Mouse (Mus musculus) lung, postnatal 4 days (tissue): ENCODE results near the gene Npff.

Experiments used
- DNase-seq, 2 experiments: peaks; one replicate each; pipeline ENCODE4 v3.0.0; 2021

The Npff gene

DNA sequence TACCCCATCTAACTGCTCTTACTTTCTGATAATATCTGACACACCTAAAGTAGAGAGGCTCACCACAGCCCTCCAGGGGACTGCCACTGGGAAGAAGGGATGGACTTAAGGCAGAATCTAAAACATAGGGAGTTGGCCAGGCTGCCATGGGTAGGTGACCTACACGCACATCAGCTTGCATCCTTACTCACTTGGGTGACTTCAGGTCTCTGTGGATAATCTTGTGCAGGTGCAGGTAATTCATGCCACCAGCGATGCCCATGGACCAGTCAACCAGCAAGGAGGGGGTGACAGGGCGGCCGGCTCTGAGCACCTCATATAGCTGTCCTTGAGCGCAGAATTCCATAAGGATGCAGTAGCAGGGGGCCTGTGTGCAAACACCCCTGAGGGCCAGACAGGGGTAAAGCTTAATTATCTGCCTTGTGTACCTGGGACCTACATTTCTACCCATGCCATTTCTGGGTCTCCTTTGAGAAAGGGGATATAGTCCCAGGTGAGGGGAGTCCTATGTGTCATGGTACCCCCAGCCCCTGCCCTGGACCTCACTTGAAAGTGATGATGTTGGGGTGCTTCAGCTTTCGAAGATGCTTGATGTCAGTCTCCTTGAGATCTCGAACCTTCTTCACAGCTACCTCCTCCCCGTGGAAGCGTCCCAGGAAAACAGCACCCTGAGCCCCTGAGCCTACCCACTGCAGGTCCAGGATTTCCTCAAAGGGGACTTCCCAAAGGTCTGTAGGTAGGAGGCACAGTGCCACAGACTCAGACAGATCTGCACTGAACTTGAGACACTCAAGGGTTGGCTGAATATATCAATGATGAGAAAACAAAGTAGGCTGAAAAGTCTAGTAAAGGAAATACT lies 20.6 kb downstream of the Npff start:
- DNase-seq: no peak

DNA sequence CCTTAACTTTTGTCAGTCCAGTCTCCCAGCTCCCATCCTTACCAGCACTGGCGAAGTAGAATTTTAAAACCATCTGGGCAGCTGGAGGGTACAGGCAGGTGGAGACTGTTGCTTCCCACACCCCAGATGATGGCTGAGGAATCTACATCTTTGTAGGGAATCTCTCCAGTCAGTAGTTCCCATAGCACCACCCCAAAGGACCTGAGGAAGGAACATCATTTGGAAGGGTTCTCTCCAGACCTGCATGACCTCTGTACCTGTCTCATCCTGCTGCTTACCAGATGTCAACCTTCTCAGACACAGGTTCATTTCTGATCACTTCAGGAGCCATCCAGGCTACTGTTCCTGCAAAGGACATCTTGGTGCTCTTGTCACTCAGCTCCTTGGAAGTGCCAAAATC lies 21.3 kb downstream of the Npff start, which contains the start of gene Gm10337:
Gene Gm10337 (plus strand): TSS at position 276 of the 400 bp plus-strand sequence.
- DNase-seq: no peak

DNA sequence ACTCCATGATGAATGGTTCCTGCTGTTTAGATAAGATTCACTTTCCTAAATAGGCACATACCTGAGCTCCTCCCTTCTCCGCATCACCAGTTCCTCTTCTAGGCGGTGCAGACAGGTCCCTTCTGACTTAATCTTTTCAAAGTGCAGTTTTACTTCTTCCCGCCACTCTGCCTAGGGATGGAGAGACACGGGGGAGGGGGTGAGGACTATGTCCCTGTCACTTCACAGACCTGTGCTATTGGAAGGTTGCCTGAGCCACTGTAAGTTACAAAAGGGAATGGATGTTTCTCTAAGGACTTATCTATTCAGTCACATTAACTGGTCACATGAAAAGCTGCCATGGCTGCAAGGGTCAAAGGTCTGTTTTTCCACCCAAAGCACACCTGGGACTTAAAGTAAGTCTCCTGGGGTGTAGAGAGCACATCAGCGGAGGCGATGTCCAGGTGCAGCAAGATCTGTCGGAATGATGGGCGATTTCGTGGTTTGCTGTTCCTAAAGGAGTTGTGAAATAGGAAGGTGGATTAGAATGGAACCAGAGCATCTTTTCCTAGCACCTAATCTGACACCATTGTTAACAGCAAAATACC lies 22.4 kb downstream of the Npff start:
- no peak for DNase-seq

- no peak for DNase-seq
These were observed 23.5 kb downstream of the Npff start for GRCm38 (mm10) chr15:102501084-102501814.

DNA sequence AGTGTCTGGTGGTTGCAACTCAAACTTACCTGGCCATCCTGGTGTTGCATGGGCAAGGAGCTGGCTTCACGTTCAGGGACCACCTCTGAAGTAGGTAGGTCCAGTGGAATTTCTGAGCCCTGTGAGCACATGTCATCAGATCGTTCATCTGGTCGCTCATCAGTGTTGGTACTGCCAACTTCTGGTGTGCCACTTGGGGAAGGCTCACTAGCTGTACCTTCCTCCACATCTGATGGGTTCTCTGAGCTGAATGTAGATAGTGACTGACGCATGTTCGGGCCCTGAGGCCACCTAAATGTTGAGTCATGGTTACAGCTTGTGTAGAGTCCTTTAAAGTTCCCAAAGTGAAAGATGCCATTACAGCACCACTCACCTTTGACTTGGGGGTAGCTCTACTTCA lies 24.3 kb downstream of the Npff start:
- no peak for DNase-seq

DNA sequence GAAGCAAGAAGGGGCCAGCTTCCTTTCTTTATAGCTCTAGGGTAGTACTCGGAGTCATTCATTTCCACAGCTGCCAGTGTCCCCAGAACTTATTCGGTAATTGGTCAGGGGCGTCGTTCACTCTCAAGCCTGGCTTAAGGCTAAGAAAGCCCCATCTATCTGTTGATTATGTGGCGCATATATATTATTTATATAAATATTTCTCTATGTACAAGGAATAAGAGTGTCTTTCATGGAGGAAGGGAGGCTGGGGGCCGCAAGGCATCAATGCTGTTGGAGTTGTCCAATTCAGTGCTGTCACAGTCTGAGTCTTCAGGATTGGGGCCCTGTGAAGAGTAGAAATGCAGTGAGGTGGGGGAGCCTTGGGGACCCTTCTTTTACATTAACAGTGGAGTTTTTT lies 24.9 kb downstream of the Npff start:
- DNase-seq: no peak

DNA sequence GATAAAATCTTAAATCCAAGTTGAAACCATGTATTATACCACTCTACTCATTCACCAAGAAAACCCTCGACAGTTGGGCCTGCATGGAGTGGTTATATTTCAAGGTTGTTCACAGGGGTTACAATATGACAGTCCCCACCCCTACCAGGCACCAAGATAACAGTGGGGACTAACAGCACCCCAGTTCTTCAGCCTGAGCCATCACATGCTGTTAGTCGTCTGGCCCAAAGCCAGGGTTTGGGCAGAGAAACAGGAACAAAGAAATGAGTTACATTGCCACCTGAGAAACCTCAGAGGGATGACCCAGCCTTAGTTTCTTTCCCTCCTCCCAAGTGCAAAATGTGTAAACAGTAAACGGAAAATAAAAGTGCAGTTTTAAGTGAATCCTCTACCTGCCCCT lies 25.4 kb downstream of the Npff start:
- DNase-seq: no peak

GRCm38 (mm10) chr15:102498322-102498721 lies 26.4 kb downstream of the Npff start:
- DNase-seq: no peak

DNA sequence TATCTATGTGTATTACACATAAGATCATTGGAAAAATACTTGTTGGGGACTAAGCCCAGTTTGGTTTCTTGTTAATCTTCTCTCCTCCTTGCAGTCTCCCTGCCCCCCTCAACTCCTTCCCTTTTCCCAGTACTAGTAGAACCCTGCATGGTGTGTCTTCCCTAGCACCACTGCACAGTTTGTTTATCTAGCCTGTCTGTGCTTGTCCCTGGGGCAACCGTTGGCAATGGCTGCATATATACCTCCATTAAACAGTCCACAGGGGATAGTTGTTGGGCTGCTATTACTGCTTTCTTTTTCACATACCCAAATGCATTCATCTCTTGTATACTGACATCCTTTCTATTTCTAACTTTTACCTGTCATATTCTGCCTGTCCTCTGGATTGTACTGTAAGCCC lies 37.1 kb downstream of the Npff start:
- DNase-seq: no peak

DNA sequence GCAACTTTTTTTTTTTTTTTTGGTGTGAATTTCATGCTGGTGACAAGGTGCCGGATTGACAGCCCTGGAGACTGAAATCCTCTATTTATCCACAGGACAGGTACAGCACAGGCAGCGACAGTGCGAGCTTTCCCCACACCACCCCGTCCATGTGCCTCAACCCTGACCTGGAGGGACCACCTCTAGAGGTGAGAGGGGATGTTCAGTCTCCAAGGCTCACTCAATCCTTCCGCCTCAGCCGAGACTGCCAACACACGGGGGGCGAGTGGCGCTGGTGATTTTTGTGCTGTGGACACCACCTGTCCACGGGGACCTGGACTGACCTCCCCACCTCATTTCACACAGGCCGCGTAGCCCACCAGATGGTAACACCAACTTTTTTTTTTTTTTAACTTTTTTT lies 38.9 kb downstream of the Npff start:
- no peak for DNase-seq

- DNase-seq: no peak
These were observed 41.6 kb downstream of the Npff start for GRCm38 (mm10) chr15:102483136-102483535.

GRCm38 (mm10) chr15:102474520-102474919 lies 50.2 kb downstream of the Npff start:
- DNase-seq: no peak
